Mouse (Mus musculus) C2C12 (cell line): Measurements from ENCODE around the gene Mfap1a.

Experiments used
- CEBPB ChIP-seq: IDR thresholded peaks from one replicate; pipeline ENCODE4 v1.6.1; 2011; ENCODE audit warnings: low read depth, mild to moderate bottlenecking, control low read depth, moderate library complexity
- CTCF ChIP-seq: IDR thresholded peaks from one replicate; pipeline ENCODE4 v1.5.1; 2011; ENCODE audit not compliant: control insufficient read depth, insufficient read depth, insufficient read length
- MAX ChIP-seq: IDR thresholded peaks from one replicate; pipeline ENCODE4 v1.6.1; 2011; ENCODE audit warnings: mild to moderate bottlenecking, control low read depth
- MYOD1 ChIP-seq: IDR thresholded peaks from one replicate; pipeline ENCODE4 v1.6.1; 2011; ENCODE audit warnings: low read depth; ENCODE audit not compliant: control insufficient read depth, insufficient read length

DNA sequence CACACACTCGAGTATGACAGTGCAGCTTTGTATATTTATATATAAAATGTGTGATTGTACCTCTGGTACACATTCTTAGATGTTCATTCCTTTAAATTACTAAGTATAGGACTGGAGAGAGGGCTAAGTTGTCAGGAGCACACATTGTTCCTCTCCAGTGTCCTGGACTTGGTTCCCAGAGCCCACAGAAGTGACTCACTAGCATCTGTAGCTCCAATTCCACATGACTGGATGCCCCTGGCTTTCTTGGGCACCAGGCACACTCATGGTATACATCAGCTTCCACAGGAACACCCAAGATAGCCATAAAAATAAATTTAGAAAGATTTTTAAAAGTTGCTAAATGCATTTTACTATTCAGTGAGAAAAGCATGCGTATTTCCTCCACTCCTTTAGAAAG, 18.6 kb upstream of the Mfap1a start:
- TF ChIP-seq CTCF (no peak), MYOD1 (no peak), MAX (no peak), CEBPB (no peak)
